Mouse (Mus musculus) heart, adult 2 months (tissue): Measurements from ENCODE around the gene Creg2.

ENCODE experiments used
- EP300 ChIP-seq: fragments of 200-500 bp; IDR thresholded peaks from 2 replicates; pipeline ENCODE4 v1.6.1; 2011; ENCODE audit warnings: low read depth, low read length, control low read depth; ENCODE audit not compliant: insufficient read depth
- POLR2A ChIP-seq: fragments of 200-500 bp; IDR thresholded peaks from 2 replicates; pipeline ENCODE4 v1.6.1; 2011; ENCODE audit warnings: mild to moderate bottlenecking, low read depth, low read length, control low read depth; ENCODE audit not compliant: insufficient read depth

DNA sequence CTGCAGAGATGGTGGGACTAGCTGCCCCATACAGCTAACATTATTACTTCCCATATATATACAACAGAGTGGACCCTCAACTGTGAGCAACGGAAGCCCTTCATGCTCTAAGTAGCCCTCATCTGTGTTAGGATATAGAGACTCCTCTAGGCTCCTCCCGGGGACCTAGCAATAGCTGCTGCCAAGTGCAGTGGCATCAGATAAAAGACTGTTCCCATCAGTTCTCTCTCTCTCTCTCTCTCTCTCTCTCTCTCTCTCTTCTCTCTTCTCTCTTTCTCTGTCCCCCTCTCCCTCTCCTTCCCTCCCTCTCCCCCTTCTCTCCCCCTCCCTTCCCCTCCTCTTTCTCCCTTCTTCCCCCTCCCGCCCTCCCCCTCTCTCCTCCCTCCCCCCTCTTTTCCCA lies 70.1 kb downstream of the Creg2 start:
- TF ChIP-seq POLR2A (no peak), EP300 (no peak)
